Mouse (Mus musculus): ENCODE measurements at regions not wholly inside any gene's neighbourhood (a gene's known extent, or its start where the extent isn't known, plus 50 kb on each side); places are given as distances from the start of the nearest gene placed in this dataset.
A peak's percentile ranks its signal among the peaks of the same experiment; 100 is the strongest.

GRCm38 (mm10) chr11:64800246-64801121 is 178.4 kb upstream of the Elac2 start:
- no peak for DNase-seq

- DNase-seq: no peak
Measured at GRCm38 (mm10) chr11:64801351-64801750, 177.5 kb upstream of the Elac2 start.

GRCm38 (mm10) chr11:64805567-64805966 is 173.3 kb upstream of the Elac2 start:
- DNase-seq: no peak

GRCm38 (mm10) chr11:64812408-64812807 is 166.4 kb upstream of the Elac2 start:
- DNase-seq: no peak

- DNase-seq: no peak
Measured at GRCm38 (mm10) chr11:64829429-64829828, 149.4 kb upstream of the Elac2 start.

GRCm38 (mm10) chr11:64832453-64832852 is 146.4 kb upstream of the Elac2 start:
- DNase-seq: no peak

GRCm38 (mm10) chr11:64833786-64834185 is 145.1 kb upstream of the Elac2 start:
- no peak for DNase-seq

- DNase-seq: no peak
Measured at GRCm38 (mm10) chr11:64836771-64837170, 142.1 kb upstream of the Elac2 start.

- DNase-seq: no peak
Measured at GRCm38 (mm10) chr11:64841092-64841491, 137.7 kb upstream of the Elac2 start.

- no peak for DNase-seq
Measured at GRCm38 (mm10) chr11:64842775-64843530, 135.9 kb upstream of the Elac2 start.

- no peak for DNase-seq
Measured at GRCm38 (mm10) chr11:64846577-64847147, 132.2 kb upstream of the Elac2 start.

GRCm38 (mm10) chr11:64859636-64860035 is 119.2 kb upstream of the Elac2 start:
- DNase-seq: no peak

GRCm38 (mm10) chr11:64880674-64881073 is 98.2 kb upstream of the Elac2 start:
- no peak for DNase-seq

GRCm38 (mm10) chr11:64884518-64884917 is 94.3 kb upstream of the Elac2 start:
- DNase-seq: no peak

- DNase-seq: no peak
Measured at GRCm38 (mm10) chr11:64889335-64890020, 89.4 kb upstream of the Elac2 start.

- DNase-seq: peak in 1 of 2 experiments; percentile 13
Measured at GRCm38 (mm10) chr11:64890776-64891175, 88.1 kb upstream of the Elac2 start.

- DNase-seq: no peak
Measured at GRCm38 (mm10) chr11:64895804-64896466, 82.9 kb upstream of the Elac2 start.

- DNase-seq: peak; percentile 13 to 56
Measured at GRCm38 (mm10) chr11:64898758-64899586, 79.9 kb upstream of the Elac2 start.

- DNase-seq: no peak
Measured at GRCm38 (mm10) chr11:64899587-64900278, 79.1 kb upstream of the Elac2 start.

- DNase-seq: no peak
Measured at GRCm38 (mm10) chr11:64916783-64917182, 62.1 kb upstream of the Elac2 start.

GRCm38 (mm10) chr11:64917301-64917700 is 61.5 kb upstream of the Elac2 start:
- no peak for DNase-seq

Data from spleen, adult 18-20 months (tissue).